Mouse (Mus musculus) lung, embryonic 14.5 days (tissue): Measurements from ENCODE around the gene Lin37. TPM values are rescaled to one million over a fixed set of nuclear protein-coding genes. Genes with fewer than 3 reads are reported as not detected.
A peak's percentile ranks its signal among the peaks of the same experiment; 100 is the strongest.

Experiments
- ATAC-seq: fragments of 200-750 bp; cut with Nextera tagmentation; 2 replicates; pipeline ENCODE4 v1.8.0; 2017; ENCODE audit warnings: mild to moderate bottlenecking, moderate TSS enrichment, moderate library complexity; ENCODE audit not compliant: insufficient read depth
- DNase-seq: peaks from one replicate; pipeline ENCODE4 v3.0.0-alpha.2; 2015
- H3K27ac ChIP-seq: fragments of 300-500 bp; sonication (generic); 2 replicates; pipeline ENCODE4 v1.5.1; 2014; ENCODE audit warnings: low read depth, mild to moderate bottlenecking, moderate library complexity
- H3K27me3 ChIP-seq: fragments of 300-500 bp; sonication (generic); 2 replicates; pipeline ENCODE4 v1.6.1; 2014; ENCODE audit warnings: low read length, control low read depth; ENCODE audit not compliant: insufficient read depth
- H3K36me3 ChIP-seq: fragments of 300-500 bp; sonication (generic); 2 replicates; pipeline ENCODE4 v1.6.1; 2014; ENCODE audit warnings: control low read depth; ENCODE audit not compliant: insufficient read depth
- H3K4me1 ChIP-seq: fragments of 300-500 bp; sonication (generic); 2 replicates; pipeline ENCODE4 v1.6.1; 2014; ENCODE audit warnings: antibody characterized with exemption, control low read depth; ENCODE audit not compliant: insufficient read depth
- H3K4me2 ChIP-seq: fragments of 300-500 bp; sonication (generic); 2 replicates; pipeline ENCODE4 v1.6.1; 2014; ENCODE audit warnings: mild to moderate bottlenecking
- H3K4me3 ChIP-seq: fragments of 300-500 bp; sonication (generic); 2 replicates; pipeline ENCODE4 v1.5.1; 2014; ENCODE audit warnings: low read depth, low read length
- H3K9ac ChIP-seq: fragments of 300-500 bp; sonication (generic); 2 replicates; pipeline ENCODE4 v1.6.1; 2014
- H3K9me3 ChIP-seq: fragments of 300-500 bp; sonication (generic); 2 replicates; pipeline ENCODE4 v1.6.1; 2016; ENCODE audit warnings: low read depth, low read length, control low read depth
- CTCF ChIP-seq: IDR thresholded peaks from 2 replicates; pipeline ENCODE4 v1.5.1; 2016; ENCODE audit warnings: antibody characterized with exemption, low read depth
- WGBS: fragments of 180-500 bp; shearing (Covaris S2); extraction: QIAGEN DNeasy Blood & Tissue Kit; methylation state at CpG from one replicate; pipeline ENCODE4 v1.1.7; 2014; 5-methylcytosine and 5-hydroxymethylcytosine counted together
- polyA plus RNA-seq: library from polyadenylated mRNA; unstranded; fragments of >200 nt; fragmentation: Nextera tagmentation; extraction: Ambion mirVana; gene quantifications from 2 replicates; pipeline ENCODE4 v1.2.1, GENCODE M21; 2014

Lin37 gene
- polyA plus RNA-seq, 1 experiment from 2014 or later = 33.7 TPM

DNA sequence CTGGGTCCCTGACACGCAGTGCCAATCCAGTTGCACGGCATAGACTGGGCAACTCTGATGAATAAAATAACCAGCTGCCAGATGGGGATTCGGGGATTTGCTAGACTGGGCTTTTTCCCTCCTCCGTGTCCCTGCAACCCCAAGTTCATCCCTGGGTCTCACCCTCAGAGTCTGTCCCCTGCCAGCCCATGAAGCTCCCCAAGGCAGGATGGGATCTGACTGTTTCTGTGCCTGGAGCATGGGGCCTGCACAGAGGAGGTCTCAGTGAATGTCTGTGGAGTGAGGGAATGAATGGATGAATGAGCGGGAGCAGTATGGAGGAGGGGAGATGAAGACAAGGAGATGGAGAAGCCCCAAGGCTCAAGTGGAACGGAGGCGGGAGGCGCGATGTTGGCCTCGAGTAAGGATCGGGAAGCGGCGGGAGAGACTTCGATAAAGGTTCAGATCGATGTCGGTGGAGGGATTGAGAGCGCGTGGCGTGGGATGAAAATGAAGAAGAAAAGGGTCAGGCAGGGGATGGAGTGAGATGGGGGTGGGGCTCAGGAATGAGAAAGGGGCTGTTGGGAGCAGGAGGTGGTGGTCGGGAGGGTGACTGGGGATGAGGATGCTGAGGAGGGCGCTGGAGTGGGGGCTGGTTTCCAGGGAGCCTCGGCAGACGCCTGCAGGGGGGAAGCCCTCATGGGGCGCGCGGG is 25.6 kb downstream of the Lin37 start:
- Histone ChIP-seq H3K27ac (peak overlapping the region; percentile 50), H3K9ac (peak overlapping the region; percentile 69), H3K4me1 (peaks cover 15% of the 10 kb centered on the region; the same call in 1 of the 2 replicates), H3K27me3 (no peaks in the 10 kb centered on the region), H3K4me3 (peak overlapping the region; percentile 65), H3K36me3 (peaks cover 41% of the 10 kb centered on the region), H3K4me2 (peak overlapping the region; percentile 92), H3K9me3 (no peaks in the 10 kb centered on the region)
- WGBS = 10% methylated on average over 24 of the region's 26 CpGs
- DNase-seq (peak; percentile 42), ATAC-seq (peak; percentile 50; the same call in 1 of the 2 replicates)
- no peak for TF ChIP-seq CTCF

DNA sequence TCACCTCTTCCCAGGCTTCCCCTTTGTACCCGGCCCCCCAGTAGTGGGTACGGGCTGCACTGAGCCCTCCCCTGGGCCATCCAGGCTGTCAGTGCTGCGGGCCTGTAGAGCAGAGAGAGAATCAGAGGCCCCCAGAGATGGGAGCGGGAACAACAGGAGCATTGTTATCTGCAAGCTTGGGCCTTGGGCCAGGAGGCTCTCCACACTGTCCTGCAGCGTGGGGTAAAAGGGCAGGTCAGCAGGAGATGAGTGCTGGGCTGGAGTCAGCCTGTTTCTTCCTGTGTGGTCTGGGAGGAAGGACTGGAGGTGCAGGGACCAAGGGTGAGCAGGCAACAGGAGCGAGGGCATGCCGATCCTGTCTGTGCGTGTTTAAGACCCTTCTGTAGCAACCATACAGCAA is 26.7 kb downstream of the Lin37 start:
- ATAC-seq = peak; percentile 28; the same call in 1 of the 2 replicates
- Histone ChIP-seq H3K4me2 (peak overlapping the region; percentile 40; the same call in 1 of the 2 replicates), H3K9ac (peak overlapping the region; percentile 13), H3K4me3 (no peak overlapping the region), H3K9me3 (no peaks in the 10 kb centered on the region), H3K36me3 (peaks cover 47% of the 10 kb centered on the region), H3K4me1 (peaks cover 15% of the 10 kb centered on the region; the same call in 1 of the 2 replicates), H3K27ac (peak overlapping the region; percentile 22; the same call in 1 of the 2 replicates), H3K27me3 (no peaks in the 10 kb centered on the region)
- WGBS = 15% methylated on average over 8 of the region's 8 CpGs
- peak; percentile 63 for DNase-seq
- no peak for TF ChIP-seq CTCF

DNA sequence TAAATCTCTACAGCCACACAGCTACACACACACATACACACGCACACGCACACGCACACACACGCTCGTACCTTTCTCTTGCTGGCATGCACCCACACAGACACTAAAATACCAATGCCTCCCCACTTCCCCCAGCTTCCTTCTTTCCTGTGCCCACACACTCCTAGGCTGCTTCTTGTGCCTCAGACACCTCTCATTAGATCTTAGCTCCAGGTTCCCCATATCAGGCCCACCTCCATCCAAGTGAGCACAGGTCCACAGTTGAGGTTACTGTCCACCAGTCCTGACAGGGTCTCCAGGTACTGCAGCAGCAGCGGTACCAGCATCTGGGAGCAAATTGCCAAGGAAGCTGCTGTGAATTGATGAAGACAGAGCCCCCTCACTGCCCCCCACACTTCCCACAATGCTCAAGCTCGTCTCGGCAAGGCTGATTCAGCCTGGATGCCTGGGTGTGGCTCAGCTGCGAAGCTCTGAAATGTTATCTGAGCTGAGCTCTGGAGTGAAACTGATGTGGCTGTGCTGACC is 28.3 kb downstream of the Lin37 start:
- peaks cover 59% of the 10 kb centered on the region for H3K36me3 ChIP-seq
- no peak overlapping the region for H3K9ac ChIP-seq

DNA sequence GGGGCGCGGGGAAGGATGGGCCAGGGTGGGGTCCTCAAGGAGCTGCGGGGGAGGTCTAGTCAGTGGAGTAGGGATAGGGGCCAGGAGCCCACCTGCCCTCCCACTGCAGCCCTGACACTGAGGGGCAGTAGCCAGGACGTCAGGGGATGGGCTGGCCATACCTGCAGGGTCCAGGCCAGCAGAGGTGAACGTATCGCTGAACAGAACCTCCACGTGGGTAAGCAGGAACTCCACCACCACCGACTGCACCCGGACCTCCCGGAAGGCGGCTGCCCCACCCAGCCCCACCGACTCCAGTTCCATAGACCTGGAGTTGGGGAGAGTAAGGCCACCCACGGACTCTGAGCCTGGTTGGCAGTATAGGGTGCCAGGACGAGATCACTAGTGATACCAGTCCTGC is 32.7 kb downstream of the Lin37 start:
- H3K9me3 ChIP-seq = no peaks in the 10 kb centered on the region
- H3K36me3 ChIP-seq = peaks cover 85% of the 10 kb centered on the region
- ATAC-seq = no peak
- no peak for TF ChIP-seq CTCF
- no peak overlapping the region for H3K4me3 ChIP-seq
- H3K9ac ChIP-seq = no peak overlapping the region
- no peaks in the 10 kb centered on the region for H3K27me3 ChIP-seq
- DNase-seq = no peak
- peak overlapping the region; percentile 43; the same call in 1 of the 2 replicates for H3K4me2 ChIP-seq
- H3K4me1 ChIP-seq = peaks cover 7% of the 10 kb centered on the region
- WGBS = 81% methylated on average over 14 of the region's 14 CpGs
- H3K27ac ChIP-seq = no peak overlapping the region

More for the DNA sequence above, 28.3 kb downstream of the Lin37 start:
- DNase-seq (no peak), ATAC-seq (no peak)
- no peak overlapping the region for H3K4me2 ChIP-seq
- WGBS = 78% methylated on average over 9 of the region's 9 CpGs
- no peaks in the 10 kb centered on the region for H3K27me3 ChIP-seq
- no peaks in the 10 kb centered on the region for H3K9me3 ChIP-seq
- peaks cover 20% of the 10 kb centered on the region for H3K4me1 ChIP-seq
- no peak overlapping the region for H3K27ac ChIP-seq
- H3K4me3 ChIP-seq = no peak overlapping the region
- no peak for TF ChIP-seq CTCF

DNA sequence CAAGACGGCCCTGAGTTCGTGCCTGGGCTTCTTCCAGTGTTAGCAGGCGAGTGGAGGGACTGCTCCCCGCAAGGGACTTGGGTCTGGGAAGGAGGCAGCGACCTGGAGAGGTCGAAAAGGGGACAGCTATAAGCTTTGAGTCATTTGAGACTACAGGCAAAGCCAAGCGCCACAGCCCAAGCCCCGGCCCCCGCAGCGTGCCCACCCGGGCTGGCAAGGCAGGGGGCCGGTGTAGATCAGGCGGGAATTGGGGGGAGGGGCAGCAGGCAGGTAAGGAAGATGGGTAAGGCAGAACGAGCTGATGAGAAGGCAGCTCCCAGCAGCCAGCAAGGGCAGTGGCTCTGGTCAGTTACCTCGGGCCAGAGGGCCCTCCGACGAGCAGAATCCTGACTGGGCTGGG is 33.2 kb downstream of the Lin37 start:
- no peak for DNase-seq
- Histone ChIP-seq H3K4me3 (no peak overlapping the region), H3K4me2 (peak overlapping the region; percentile 43), H3K4me1 (peaks cover 7% of the 10 kb centered on the region), H3K27ac (peak overlapping the region; percentile 38; the same call in 1 of the 2 replicates), H3K9me3 (no peaks in the 10 kb centered on the region), H3K27me3 (no peaks in the 10 kb centered on the region), H3K36me3 (peaks cover 80% of the 10 kb centered on the region), H3K9ac (peak overlapping the region; percentile 32)
- no peak for ATAC-seq
- WGBS = 25% methylated on average over 17 of the region's 17 CpGs
- no peak for TF ChIP-seq CTCF

DNA sequence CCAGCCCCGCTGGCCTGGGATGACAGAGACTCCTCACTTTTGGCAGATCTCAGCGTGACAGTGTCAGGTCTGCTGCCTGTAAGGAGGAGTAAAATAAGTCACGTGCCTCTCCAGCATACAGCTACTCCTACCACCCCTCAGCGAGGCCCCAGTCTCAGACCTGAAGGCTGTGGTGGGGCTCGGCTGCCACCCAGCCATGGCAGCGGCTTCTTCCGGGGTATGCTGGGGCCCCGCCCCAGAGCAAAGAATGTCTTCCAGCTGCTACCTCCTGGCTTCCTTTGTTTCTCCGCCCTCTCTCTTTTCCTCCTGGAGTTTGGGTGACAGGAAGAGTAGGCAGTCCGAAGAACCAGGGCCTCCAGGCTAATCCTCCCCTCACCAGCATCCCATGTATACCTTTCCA is 33.7 kb downstream of the Lin37 start:
- no peak for TF ChIP-seq CTCF
- Histone ChIP-seq H3K4me3 (no peak overlapping the region), H3K27ac (peak overlapping the region; percentile 50; the same call in 1 of the 2 replicates), H3K4me2 (peak overlapping the region; percentile 43), H3K36me3 (peaks cover 77% of the 10 kb centered on the region), H3K9me3 (no peaks in the 10 kb centered on the region), H3K9ac (peak overlapping the region; percentile 32), H3K27me3 (no peaks in the 10 kb centered on the region), H3K4me1 (peaks cover 7% of the 10 kb centered on the region)
- 21% methylated on average over 9 of the region's 10 CpGs for WGBS
- ATAC-seq = peak; percentile 66
- peak; percentile 49 for DNase-seq

DNA sequence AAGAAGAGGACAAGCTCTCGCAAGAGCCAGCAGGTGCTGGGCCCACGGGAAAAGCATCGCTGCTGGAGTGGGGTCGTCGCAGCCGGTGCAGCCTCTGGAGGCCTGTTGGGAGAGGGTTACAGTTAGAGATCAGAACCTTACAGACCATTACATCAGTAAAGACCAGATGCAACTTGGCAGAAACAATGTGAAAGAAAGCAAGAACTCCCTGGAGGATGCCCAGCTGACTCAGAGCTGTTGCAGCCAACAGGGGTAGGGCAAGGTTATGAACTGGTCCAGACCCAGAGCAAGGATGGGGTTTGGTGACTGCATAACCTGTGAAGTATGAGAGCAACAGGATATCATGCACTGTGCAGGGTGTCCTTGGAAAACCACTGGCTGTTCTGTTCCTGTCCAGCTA is 35.2 kb downstream of the Lin37 start:
- Histone ChIP-seq H3K27me3 (no peaks in the 10 kb centered on the region), H3K4me2 (no peak overlapping the region), H3K4me1 (peaks cover 7% of the 10 kb centered on the region), H3K9me3 (no peaks in the 10 kb centered on the region), H3K36me3 (peaks cover 63% of the 10 kb centered on the region), H3K9ac (no peak overlapping the region), H3K4me3 (no peak overlapping the region), H3K27ac (no peak overlapping the region)
- no peak for DNase-seq
- ATAC-seq = no peak
- 78% methylated on average over 6 of the region's 6 CpGs for WGBS
- TF ChIP-seq CTCF = no peak
